Mouse (Mus musculus): Measurements from ENCODE around the gene Birc3.
A peak's percentile ranks its signal among the peaks of the same experiment; 100 is the strongest.
"Not testable (repeated sequence)": the region's sequence is repeated elsewhere in the genome, so short reads cannot be mapped to it uniquely, and the experiment has no call there.

Birc3 gene

DNA sequence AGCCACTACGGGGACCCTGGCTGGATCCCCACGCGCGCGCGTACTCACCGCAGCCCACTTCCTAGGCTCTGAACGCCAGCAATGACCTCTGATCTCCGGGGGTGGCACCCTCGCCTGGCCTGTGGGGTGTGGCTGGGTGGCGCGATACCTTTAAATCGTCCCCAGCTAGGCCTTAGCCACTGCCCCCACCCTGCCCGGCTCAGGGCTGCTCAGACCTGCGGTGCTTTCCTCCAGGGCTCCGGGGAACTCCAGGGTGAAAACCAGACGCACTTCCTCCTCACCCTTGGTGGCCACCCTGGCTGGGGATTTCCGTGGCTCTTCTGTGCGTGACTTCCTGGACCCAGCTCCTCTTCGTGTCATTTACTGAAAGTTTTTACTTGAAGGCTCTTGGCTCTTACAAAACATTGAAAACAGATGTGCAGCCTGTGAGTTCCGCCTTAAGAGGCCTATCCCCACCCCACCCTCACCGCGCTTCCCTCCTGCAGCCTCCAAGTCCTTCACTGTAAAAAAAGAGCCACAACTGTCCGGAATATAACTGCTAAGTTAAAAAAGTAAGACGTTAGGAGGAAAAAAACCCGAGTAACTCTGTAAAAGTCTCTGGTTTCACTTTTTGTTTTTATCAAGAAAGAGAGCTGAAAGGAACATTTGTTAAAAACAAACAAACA, at the start of gene Birc3:
TSS of gene Birc3 (minus strand) at position 412 of the 665 bp plus-strand sequence.
- DNase-seq (ENCODE audit: low spot score) = peak; percentile 82

DNA sequence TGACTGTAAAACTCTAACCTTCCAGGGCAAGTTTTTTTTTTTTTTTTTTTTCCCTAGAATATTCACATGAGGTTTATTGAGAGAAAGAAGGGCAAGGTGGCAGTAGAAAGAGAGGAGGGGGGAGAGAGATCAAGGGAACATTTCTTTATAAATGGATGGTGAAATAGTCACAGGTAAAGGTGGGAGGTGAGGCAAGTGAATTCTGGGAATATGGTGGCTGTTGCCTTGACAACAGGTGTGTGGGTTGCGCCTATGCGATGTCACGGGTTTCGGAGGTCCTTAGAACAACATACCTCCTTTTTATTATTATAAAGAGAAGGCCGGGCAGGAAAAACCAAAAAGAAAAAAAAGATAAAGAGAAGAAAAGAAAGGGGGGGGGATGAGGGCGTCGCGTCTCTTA, 41.9 kb upstream of the Birc3 start:
- no peak for DNase-seq (ENCODE audit: low spot score)

GRCm38 (mm10) chr9:7914487-7914886, 41.5 kb upstream of the Birc3 start:
- no peak for DNase-seq (ENCODE audit: low spot score)

- no peak for DNase-seq (ENCODE audit: low spot score)
Measured at GRCm38 (mm10) chr9:7913953-7914352, 41.0 kb upstream of the Birc3 start.

DNA sequence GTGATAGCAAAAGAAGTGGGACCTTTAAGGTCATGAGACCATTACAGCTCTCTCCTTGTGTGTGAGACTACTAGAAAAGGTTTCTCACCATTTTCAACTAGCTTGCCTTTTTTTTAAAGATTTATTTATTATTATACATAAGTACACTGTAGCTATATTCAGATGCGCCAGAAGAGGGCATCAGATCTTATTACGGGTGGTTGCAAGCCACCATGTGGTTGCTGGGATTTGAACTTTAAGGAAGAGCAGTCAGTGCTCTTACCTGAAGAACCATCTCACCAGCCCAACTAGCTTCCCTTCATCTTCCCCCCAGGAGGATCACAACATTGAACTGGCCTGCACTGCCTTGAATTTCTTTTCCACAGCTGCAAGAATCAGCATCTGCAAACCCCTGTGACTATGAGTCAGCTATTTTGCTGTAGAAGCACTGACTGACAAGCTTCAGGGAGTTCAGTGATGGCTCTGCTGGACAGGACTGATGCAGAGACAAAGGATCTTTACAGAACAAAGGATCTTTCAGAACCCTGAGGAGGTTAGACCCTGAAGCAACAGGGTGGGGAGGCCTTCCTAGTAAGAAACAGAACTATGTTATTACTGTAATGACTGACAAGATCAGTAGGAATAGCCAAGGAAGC, 34.5 kb upstream of the Birc3 start:
- DNase-seq (ENCODE audit: low spot score) = no peak

GRCm38 (mm10) chr9:7906564-7906963, 33.6 kb upstream of the Birc3 start:
- no peak for DNase-seq (ENCODE audit: low spot score)

DNA sequence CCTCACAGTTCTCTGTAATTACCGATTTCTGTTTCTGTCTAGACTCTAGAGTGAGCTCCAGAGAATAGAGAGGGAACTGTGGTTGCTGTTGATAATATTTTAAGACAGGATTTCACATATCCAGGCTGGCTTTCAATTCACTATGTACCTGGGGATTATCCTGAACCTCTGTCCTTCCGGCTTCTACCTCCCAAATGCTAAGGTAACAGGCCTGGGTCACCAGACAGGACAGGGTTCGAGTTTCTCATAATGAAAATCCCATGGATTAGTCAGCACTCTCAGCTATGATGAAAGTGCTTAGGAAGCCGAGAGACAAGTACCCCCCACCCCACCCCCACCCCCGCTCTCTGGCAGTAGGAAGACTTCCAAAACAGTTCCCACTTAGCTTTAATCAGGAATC, 30.8 kb upstream of the Birc3 start:
- no peak for DNase-seq (ENCODE audit: low spot score)

DNA sequence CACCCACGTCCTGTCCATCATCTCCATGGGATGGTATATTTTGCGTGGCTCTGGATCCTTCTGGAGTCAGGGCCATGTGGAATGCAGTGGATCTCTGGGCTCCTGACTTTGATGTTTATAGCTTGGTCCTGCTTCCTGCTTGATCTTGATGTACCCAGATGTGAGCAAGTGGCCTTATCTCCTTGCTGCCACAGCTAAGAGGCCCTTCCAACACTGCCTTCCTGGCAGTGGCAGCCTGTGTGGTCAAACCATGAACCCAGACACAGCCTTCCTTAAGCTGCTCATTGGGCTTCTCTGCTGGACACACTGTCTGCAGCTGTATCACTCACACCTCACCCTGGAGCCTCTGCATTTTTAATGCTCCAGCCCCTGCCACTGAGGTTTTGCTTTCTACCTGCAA, 30.3 kb upstream of the Birc3 start:
- DNase-seq (ENCODE audit: low spot score) = no peak

GRCm38 (mm10) chr9:7902311-7902710, 29.3 kb upstream of the Birc3 start:
- DNase-seq (ENCODE audit: low spot score) = no peak

DNA sequence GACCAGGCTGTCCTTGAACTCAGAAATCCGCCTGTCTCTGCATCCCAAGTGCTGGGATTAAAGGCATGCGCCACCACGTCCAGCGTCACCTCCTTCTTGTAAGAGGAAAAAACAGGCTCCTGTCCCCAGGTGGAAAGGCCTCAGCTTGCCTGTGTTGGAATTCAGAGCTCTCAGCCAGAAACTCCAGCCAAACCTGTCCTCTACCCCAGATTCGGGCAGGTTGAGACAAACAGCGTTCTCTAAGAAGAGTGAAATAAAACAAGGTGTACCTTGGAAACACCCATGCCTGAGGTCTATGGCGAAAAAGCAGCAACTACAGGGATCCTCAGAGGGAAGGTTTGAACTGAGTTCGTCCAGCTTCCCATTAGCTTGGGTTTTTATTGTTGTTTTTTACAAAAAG, 28.0 kb upstream of the Birc3 start:
- DNase-seq (ENCODE audit: low spot score) = no peak

- peak; percentile 30 for DNase-seq (ENCODE audit: low spot score)
Measured at GRCm38 (mm10) chr9:7897502-7897901, 24.5 kb upstream of the Birc3 start.

- DNase-seq (ENCODE audit: low spot score) = not testable (repeated sequence)
Measured at GRCm38 (mm10) chr9:7891796-7892195, 18.8 kb upstream of the Birc3 start.

- DNase-seq (ENCODE audit: low spot score) = no peak
Measured at GRCm38 (mm10) chr9:7891177-7891576, 18.2 kb upstream of the Birc3 start.

DNA sequence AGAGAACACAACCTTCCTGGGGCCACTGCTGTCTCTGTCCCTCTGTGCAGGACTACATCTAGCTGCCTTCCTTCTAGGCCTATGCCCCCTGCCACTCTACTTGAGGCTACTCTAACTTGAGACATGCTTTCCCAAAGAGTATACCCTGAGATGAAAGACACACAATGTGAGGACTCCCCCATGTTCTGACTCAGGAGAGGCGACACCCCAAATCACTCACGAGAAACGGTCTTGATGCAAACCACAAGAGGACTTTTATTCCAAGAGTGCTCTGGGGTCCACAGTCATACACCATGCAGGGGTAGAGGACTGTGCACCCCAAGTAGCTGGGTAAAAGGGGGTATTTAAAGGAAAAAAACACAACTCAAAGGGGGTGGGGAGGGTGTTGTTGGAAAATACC, 11.4 kb upstream of the Birc3 start:
- no peak for DNase-seq (ENCODE audit: low spot score)

GRCm38 (mm10) chr9:7882304-7882865, 9.4 kb upstream of the Birc3 start:
- DNase-seq (ENCODE audit: low spot score) = no peak

GRCm38 (mm10) chr9:7873511-7874211, 675 bp upstream of the Birc3 start:
- DNase-seq (ENCODE audit: low spot score) = no peak

DNA sequence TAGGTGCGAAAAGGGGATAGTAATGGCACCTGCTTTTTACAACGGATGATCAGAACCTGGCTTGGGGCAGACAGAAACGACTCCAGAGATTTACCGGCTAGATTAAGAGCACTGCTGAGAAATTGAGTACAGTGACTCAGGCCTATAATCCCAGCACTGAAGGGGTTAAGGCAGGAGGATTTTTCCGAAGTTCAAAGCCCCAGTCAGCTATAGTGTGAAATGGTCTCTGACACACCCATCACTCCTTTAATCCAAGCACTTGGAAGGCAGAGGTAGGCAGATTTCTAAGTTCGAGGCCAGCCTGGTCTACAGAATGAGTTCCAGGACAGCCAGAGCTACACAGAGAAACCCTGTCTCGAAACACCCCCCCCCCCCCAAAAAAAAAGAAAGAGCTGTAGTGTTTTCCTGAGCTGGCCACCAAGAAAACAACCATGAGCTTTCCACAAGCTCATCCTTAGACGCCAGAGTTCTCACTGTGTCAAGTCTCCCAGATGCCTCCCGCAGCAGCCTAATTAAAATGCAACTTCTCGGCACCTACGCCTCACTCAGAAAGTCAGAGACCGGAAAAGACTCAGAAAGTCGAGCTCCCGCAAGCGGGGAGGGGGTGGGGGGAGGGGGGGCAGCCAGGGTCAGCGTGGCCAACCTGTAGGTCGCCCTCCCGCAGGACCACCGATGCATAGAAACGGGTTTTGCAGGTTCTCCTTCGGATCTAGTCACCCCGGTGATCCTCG, 777 bp downstream of the Birc3 start:
- no peak for DNase-seq (ENCODE audit: low spot score)

DNA sequence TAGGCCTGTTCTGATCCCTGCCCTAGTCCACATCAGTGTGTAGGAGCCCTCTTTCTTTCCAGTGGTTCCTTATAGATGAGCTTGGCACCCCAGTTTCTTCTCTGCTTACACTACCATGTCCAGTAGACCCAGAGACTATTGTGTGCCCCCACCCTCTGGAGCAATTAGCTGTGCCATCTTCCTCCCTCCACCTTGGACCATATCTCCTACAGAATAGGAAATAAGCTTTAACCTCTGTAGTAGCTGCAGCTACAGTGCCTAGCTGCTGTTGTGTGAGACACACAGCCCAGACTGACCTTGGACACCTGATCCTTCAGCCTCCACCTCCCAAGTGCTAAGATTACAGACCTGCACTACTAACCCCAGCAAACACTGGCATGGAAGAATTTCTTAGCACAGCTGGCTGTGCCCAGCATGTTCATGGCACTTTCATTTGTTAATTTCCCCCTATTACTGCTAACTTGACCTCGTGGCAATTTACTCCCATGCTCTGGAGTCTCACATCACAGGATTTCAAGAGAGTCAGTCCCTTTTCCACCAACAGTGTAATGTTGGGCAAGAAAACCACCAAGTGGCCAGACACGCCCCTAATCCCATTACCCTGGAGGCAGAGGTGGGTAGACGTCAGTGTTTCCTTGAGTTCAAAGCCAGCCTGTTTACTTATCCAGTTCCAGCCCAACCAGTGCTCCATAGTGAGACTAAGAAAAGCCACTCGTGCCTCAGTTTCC, 1.5 kb downstream of the Birc3 start:
- DNase-seq (ENCODE audit: low spot score) = no peak

GRCm38 (mm10) chr9:7870556-7871315, 2.2 kb downstream of the Birc3 start:
- DNase-seq (ENCODE audit: low spot score) = no peak

GRCm38 (mm10) chr9:7868838-7869491, 4.0 kb downstream of the Birc3 start:
- DNase-seq (ENCODE audit: low spot score) = no peak

Measured in spleen, adult 12 weeks (tissue).